Mouse (Mus musculus) frontal cortex, postnatal 36 days (tissue): ENCODE results near the gene Rnf215.
"Not testable (repeated sequence)": the region's sequence is repeated elsewhere in the genome, so short reads cannot be mapped to it uniquely, and the experiment has no call there.

ENCODE experiments used
- DNase-seq, 2 experiments: peaks; one replicate each; pipeline ENCODE4 v3.0.0; 2022; ENCODE audit warnings: low spot score in 2 of 2

Gene Rnf215

GRCm38 (mm10) chr11:4134986-4135935 is at the start of gene Rnf215:
Rnf215 (plus strand) TSS chr11:4135202.
- DNase-seq = peak; percentile 84 to 85

- no peak for DNase-seq
Observed at GRCm38 (mm10) chr11:4086246-4086645, 48.8 kb upstream of the Rnf215 start.

GRCm38 (mm10) chr11:4087267-4087666 is 47.7 kb upstream of the Rnf215 start:
- DNase-seq = peak in 1 of 2 experiments; percentile 58

GRCm38 (mm10) chr11:4093459-4094377 is 41.3 kb upstream of the Rnf215 start:
- no peak for DNase-seq

- peak; percentile 78 to 81 for DNase-seq
Observed at GRCm38 (mm10) chr11:4094378-4095170, 40.4 kb upstream of the Rnf215 start.

GRCm38 (mm10) chr11:4095171-4096053 is 39.6 kb upstream of the Rnf215 start, which contains the start of gene Mtfp1:
Mtfp1 (minus strand) TSS chr11:4095445.
- no peak for DNase-seq

- DNase-seq = peak; percentile 98
Observed at GRCm38 (mm10) chr11:4096054-4096984, 38.7 kb upstream of the Rnf215 start.

GRCm38 (mm10) chr11:4097091-4097621 is 37.8 kb upstream of the Rnf215 start:
- no peak for DNase-seq

GRCm38 (mm10) chr11:4098120-4098519 is 36.9 kb upstream of the Rnf215 start:
- no peak for DNase-seq

- no peak for DNase-seq
Observed at GRCm38 (mm10) chr11:4098816-4099215, 36.2 kb upstream of the Rnf215 start.

GRCm38 (mm10) chr11:4099447-4099846 is 35.6 kb upstream of the Rnf215 start:
- no peak for DNase-seq

- no peak for DNase-seq
Observed at GRCm38 (mm10) chr11:4101851-4102250, 33.2 kb upstream of the Rnf215 start.

- no peak for DNase-seq
Observed at GRCm38 (mm10) chr11:4103522-4103921, 31.5 kb upstream of the Rnf215 start.

GRCm38 (mm10) chr11:4104989-4105388 is 30.0 kb upstream of the Rnf215 start:
- no peak for DNase-seq

- DNase-seq = peak in 1 of 2 experiments; percentile 77
Observed at GRCm38 (mm10) chr11:4105444-4105843, 29.6 kb upstream of the Rnf215 start.

- not testable (repeated sequence) for DNase-seq
Observed at GRCm38 (mm10) chr11:4107901-4108300, 27.1 kb upstream of the Rnf215 start.

- DNase-seq = no peak
Observed at GRCm38 (mm10) chr11:4108691-4109090, 26.3 kb upstream of the Rnf215 start.

GRCm38 (mm10) chr11:4112033-4112432 is 23.0 kb upstream of the Rnf215 start:
- no peak for DNase-seq

- DNase-seq = no peak
Observed at GRCm38 (mm10) chr11:4112861-4113260, 22.1 kb upstream of the Rnf215 start.
